Mouse (Mus musculus) hindlimb bud, embryonic 11.5 days (tissue): Measurements from ENCODE around the gene Rhov.

Experiments used
- DNase-seq: peaks from one replicate; pipeline ENCODE4 v3.0.0-alpha.2; 2012; ENCODE audit warnings: low read depth, low spot score; ENCODE audit errors: extremely low spot score

The Rhov gene

DNA sequence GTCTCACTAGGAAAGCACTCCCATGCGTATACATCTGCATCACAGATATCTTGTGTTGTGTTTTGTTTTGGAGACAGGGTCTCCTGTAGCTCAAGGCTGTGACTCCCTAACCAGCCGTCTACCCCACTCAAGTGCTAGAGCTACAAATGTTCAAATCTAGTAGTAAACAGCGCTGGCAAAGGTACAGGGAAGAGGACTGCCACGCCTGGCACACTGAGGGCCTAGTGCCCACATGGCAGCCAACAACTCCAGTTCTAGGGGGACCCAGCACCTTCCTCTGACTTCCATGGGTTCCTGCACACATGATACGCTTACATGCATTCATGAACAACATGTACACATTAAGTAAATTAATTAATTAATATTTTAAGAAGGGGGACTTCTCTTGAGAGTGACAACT lies 21.2 kb upstream of the Rhov start:
- no peak for DNase-seq

DNA sequence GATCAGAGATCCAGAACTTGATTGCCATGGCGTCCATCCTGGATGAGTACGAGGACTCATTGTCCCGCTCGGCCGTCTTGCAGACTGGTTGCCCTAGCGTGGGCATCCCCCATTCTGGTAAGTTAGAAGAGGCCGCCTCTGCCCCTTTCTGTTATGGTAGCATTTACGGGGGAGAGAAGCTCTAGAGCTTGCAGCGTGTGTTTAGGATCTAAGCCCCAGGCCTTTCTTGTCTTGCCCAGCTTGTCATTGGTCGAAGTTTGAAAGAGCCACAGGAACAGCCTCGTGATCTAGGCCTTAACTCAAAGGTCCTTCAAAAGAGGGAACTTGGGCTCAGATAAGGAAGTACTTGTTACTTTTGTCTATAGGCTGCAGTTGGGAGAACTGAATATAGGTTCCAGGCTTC lies 17.9 kb upstream of the Rhov start:
- no peak for DNase-seq

DNA sequence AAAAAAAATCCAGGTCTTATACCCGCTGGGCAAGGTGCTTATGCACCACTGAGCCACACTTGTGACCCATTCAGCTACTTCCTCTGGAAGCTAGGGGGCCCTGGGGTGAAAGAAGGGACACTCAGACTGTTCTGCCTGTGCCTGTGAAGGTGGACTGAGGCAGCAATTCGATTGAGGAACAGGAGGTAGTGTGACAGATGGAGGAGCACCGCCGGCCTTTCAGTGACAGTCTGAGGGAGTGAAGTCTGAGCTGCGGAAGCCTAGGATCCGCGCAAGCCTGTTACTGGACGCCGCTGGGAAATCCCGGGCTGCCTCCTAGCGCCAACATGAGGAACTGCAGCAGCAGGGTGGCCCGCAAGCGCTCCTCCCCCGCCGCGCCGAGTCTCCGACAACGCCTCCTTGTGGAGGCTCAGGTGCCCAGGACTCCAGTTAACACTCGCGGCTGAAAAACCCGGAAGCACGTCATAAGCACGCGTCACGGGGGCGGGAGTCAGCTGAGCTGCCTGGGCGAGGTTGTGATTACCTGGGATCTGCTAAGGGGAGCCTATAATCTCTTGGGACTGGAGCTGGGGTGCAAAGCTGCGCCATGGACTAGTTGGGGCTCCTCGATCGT lies 17.3 kb upstream of the Rhov start, which contains the start of gene Vps18:
TSS of gene Vps18 (plus strand) at position 471 of the 613 bp plus-strand sequence.
- peak; percentile 88 for DNase-seq

DNA sequence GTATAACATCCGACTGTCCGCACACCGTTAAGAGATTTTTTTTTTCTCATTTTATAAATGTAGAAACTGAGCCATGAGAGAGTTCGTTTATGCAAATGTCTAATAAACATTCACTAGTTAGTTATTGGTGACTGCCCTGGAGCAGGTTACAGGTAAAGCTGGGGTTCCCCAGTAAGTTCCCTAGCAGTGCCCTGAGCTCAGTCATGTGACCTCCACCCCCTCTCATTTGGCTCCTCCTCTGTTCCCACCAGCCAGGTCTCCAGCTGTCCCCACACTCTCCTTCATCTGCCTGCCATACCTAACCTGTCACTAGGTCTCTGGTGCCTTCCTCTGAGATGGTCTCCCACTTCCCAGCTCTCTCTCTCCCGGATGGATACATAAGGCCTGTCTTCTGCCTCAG lies 16.3 kb upstream of the Rhov start:
- DNase-seq, result no peak

DNA sequence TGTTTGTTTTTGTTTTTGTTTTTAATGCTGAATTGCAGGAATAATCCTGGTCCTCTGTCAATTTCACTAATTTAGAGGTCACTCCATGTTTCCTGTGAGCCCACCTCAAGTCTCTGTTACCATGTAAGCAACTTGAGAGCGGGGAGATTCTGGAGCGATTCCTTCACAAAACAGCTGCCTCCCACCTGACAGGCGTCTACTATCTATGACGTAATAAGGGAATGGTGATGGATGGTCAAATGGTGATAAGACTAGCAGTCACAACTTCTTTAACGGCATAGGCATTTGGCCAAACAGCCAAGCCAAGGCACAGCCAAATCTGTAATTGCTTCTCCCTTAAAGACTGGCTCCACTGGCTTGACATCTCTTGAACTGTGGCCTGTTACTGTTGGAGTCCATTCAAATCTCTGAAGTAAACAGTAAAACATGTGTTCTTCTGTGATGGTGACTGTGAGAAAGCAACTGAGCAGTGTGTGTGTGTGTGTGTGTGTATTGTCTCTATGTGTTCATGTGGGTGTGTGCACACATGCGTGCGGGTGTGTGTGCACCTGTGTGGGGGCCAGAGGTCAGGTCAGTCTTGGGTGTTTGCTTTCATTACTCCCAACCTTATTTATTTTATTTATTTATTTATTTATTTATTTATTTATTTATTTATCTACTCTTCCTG lies 11.0 kb upstream of the Rhov start:
- no peak for DNase-seq

DNA sequence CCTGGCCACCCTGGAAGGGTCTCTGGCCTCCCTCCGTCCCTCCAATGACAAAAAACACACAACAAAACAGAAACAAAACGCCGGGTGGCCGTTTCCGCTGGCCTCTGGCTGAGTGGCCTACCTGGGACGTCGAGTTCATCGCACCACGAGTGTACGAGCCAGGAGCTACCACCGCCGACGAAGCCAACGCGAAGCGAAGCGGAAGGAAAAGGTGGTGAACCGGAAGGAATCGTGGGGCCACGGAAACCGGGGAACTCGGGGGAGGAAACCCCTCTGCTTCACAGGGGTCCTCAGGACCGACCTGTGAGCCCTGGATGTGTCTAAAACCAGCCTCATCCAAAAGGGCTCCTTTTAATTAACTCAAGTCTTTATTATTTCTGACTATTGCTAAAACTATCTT lies 6.7 kb upstream of the Rhov start:
- no peak for DNase-seq

DNA sequence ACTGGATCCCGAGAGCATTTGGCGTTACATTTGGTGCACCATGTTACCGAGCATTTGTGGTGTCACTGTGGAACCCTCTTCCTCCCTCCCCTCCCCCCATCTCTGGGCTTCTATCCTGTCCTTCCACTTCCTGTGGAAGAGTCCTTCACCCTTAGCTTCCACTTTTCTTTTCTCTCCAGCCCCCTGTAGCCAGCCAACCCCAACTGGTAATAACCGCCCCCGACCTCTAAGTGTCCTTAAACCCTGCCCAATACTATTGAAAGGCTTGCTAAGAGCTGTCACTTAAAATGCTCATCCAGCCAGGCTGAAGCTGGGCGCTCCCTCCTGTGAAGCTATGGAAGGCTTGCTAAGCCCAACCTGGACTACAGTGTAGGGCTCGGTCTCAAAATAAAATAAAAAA lies 5.9 kb upstream of the Rhov start:
- no peak for DNase-seq

DNA sequence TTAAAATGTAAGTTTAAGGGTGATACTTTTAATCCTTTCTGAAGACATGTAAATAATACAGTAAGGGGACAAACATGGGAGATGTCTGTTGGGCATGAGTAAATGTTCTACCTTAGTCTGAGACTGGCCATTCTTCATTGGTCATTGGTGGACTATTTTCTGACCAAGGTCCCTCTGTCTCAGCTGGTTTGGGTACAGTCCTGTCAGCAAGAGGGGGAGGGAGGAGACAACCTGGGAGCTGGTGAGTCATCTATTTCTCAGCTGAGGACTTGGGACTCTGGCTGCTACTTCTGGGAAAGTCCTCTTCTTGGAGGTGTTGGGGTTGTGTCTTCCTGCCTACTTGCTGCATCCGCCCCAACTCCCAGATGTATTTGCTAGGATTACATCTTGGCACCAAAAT lies 3.1 kb upstream of the Rhov start:
- no peak for DNase-seq

DNA sequence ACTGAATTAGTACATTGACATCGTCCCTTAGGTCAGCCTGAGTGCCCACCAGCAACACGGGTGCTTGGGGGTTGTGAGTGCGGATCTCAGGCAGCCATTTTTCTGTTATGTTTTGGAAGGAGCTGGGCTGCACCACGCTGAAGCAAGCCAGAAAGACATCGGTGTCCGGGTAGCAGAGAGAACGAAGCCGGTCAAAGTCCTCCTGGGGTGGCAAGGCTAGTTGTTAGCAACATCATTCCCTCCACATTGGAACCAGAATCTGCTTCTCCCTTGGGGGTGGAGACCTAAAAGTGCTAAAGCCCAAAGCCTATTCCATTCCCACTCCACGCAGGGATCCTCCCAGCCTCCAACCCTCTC lies 808 bp downstream of the Rhov start:
- DNase-seq, result no peak

DNA sequence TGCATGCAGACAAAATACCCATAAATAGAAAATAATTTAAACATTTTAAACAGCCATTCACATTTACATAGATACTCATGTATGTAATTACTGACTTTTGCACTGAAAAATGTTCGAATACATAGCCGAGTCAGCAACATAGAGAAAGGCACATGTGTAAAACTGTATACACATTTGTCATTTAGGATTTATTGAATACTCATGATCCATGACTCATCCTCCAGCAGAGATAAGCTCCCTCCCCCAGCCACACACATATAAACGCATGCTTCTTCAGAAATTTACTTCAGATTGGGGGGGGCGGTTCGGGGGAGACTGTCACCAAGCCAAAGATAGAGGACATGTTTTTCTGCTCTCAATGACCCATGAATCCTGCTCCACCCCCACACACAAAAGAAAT lies 7.3 kb downstream of the Rhov start:
- no peak for DNase-seq

DNA sequence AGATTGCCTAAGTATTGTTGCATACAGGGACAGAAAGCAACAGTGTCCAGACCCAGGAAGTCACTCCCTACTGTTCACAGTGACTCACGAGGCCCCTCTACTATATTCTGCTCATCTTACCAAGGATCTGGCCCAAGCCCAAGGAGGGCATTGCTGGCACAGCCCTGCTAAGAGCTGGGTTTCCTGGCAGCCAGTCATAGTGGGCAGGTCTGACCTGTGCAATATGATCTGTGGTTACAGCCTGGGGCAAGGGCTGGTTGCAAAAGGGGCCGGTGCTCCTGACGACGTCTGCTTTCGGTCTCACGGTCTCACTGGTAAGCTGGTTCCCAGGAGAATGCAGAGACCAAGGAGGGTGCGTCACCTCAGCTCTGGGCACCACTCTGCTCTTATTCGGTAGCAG lies 8.1 kb downstream of the Rhov start:
- DNase-seq, result no peak

DNA sequence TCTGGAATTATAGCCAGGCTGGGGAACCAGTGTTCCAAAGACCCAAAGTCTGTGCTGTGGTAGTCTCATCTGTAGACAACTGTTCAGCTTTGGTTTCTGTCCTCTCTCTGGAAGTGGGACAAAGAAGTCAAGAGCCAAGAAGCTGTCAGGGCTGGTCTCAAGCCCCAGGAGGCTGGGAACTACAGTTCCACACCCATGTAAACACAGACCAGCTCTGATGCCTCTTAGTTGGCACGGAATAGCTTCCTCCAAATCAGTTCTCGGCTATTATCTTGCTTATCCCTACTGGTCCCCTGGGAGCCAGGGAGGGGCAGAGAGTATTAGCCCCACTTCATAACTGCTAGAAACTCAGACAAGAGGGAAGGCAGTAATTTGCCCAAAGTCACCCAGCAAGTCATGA lies 9.7 kb downstream of the Rhov start:
- DNase-seq, result no peak

DNA sequence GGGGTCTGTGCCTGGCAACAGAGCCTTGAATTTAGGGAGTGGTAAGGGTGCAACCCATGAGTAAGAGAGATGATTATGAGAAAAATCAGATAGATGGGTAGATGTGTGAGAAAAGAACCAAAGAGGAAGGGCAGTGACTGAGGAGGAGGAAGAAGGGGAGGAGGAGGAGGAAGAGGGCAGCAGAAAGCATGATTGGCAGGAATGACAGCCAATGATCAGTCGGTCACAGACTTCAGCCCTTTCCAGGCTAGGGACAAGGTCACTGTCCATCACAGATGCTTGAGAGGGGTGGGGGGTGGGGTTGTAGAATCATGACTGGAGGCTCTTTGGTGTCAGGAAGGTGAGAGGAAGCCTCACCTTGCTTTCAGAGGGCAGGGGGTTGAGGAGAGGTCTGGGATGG lies 10.6 kb downstream of the Rhov start:
- DNase-seq, result no peak

DNA sequence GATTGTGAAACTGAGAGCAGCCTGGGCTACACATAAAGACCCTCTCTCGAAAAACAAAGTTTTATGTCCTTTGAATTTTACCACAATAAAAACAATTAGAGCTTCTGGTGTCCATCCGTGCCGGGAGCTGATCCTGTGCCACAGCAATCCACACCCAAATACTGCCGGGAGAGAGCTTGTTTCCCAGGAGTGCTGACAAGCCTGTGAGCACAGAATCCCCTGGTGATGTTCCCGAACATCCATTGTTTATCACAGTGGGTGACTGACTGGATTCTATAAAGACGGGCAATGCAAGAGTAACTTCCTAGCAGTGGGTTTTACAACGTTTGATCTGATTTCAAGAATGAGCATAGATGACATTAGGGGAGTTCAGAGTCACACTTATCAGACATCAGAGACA lies 16.1 kb downstream of the Rhov start:
- DNase-seq, result no peak

DNA sequence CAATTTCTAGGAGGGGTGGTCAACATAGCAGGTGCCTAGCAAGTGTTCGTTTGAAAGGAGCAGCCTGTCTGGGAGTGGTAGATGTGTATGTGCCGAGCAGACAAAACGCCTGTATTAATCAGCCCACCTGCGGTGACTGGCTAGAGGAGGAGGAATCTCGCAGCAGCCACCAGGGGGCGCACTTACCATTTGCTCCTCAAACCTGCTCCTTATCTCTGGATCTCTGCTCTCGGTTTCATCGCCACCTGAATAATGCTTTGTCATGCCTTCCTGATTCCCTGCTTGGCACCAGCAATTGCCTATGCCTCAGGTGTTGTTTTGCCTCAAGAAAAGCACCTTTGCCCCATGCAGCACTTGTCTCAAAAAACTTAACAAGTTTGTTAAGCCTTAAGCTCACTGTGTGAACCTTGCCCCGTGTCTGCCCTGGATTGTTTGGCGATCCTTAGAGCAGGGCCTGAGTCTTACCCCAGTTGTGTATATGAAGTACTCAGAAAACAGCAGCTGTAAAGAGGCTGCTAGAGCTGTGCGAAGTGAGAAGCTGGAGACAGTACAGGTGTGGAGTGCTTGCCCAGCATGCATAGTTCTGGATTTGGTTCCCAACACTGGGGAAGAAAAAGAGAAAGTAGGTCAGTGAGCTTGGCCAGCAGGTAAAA lies 20.1 kb downstream of the Rhov start:
- peak; percentile 68 for DNase-seq

DNA sequence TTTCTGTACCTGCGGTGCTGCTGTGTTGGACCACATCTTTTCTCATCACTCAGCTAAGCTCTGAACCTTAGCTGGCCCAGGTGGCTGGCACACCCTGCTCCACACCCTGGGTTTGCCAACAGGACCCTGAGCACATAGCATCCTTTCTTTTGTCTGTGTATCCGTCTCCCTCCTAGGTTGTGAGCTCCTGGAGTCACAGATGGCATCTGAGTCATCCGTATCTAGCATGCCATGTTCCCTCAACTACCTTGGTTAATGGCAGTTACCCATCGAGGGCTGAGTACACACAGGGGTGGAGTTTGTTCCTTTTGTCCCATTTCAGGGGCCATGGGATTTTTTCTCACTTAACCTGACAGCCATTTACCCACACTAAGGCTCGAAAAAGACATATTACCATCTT lies 20.7 kb downstream of the Rhov start:
- DNase-seq, result no peak

DNA sequence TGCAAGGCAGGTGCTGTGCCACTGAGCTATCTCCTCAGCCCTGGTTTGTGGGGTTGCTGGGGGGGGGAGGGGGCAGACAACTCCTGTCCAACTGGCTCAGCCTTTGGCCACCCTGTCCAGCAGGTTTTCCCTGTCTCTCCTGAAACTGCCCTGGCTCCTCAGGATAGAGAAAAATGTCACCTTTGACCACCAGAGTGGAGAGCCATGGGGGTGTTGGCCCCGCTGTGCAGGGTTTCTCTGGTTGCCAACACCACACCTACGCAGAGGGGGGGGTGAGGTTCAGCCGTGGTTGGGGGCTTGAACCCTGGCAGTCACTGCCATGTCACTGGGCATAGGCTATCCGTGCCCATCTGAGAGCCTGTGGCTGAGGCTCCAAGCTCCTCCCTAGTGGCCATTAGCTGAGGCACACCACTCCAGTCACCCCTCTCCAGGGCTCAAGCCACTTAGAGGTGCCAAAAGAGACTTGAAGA lies 21.4 kb downstream of the Rhov start:
- no peak for DNase-seq

DNA sequence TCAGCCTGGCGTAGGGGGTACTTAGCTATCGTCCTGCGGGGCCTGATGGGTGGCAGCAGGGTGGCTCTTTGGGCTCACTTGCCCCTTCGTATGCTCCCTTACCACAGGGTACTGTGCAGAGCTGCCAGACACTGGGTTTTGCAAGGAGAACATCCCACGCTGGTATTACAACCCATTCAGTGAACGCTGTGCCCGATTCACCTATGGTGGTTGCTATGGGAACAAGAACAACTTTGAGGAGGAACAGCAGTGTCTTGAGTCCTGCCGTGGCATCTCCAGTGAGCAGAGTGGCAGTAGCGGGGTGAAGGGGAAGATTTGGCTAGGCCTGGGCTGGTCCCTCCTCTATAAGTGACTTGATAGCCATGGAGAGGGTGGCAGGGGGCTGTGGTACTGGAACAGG lies 23.2 kb downstream of the Rhov start:
- no peak for DNase-seq

DNA sequence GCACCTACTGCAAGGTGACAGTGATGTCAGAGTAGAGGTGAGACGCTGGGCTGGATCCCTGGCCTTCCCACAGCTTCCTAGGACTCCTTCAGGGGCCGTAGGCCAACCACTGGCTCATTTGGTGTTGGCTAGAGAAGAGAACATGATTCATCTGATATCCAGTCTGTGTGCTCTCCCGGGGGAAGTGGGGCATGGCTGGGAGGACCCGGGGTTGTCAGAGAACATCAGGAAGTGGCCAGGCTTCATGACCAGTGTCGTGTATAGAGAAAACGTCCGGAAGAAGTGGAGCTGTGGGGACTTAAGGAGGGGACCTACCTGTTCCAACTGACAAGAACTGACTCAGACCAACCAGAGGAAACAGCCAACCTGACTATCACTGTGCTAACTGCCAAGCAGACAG lies 25.8 kb downstream of the Rhov start:
- no peak for DNase-seq

DNA sequence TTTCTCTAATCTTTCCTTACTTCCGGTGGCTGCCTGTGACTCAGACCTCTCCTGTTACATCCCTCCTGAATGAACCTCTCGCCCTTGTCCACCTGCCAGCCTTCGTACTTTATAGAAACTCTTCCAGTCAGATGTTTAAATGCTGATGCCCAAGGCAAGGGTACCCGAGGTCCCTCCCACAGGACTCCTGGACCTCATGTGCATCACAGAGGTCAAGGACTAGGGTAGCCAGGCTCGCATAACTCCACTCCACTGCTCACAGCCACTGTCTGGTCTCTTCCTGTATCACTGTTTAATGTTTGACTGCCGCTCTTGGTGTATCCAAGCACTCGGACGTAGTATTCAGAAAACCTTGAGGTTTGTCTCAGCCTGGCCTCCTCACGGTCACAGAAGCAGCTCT lies 28.5 kb downstream of the Rhov start:
- DNase-seq, result no peak

DNA sequence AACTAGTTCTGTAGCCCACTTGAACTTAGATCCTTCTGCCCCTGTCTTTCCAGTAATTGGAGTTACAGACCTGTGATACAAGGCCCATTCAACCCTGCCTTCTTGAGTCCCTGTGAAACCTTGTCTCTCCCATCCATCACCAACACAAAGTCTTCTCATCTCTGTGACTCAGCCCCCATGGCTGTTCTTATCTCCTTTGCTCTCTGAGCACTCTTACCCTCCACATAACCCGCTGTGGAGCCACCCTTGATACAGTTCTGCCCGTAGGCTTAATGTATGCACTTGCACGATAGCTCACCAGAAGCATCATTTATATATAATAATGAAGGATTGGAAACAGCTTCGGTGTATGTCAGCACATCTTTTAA lies 30.3 kb downstream of the Rhov start:
- DNase-seq, result no peak

DNA sequence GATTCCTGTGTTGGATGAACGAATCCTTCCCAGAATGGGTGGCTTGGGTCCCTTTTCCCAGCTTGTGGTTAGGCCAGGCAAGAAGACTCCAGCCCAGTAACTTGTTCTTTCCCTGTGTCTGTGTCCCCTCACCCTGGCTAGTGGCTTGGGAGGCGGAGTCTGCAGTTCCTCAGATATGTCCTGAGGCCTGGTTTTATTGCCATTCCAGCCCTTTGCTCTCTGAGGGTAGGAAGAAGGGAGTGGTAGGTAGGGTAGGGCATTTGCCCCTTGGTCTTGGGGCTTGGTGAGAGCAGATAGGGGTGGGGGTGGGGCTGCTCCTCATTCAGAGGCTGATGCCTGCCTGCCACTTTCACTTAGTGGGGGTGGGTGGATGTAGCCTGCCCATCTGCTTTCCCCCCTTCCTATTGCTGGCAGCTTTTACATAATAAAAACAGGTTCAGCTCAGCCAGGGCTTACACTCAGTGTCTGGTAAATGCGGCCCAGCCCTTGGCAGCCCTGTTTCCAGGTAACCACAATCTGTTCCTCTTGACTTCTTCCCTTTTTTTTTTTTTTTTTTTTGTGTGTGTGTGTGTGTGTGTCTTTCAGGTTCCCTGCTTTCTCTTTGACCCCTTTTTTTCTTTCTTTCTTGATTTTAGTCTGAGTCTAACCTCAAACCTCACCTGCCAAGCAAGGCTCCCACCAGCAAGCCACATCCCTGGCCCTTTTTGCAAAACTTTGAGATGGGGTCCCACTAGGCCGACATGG lies 30.8 kb downstream of the Rhov start:
- DNase-seq, result no peak
